Mouse (Mus musculus) kidney, postnatal 36 days (tissue): ENCODE measurements at regions not wholly inside any gene's neighbourhood (a gene's known extent, or its start where the extent isn't known, plus 50 kb on each side); places are given as distances from the start of the nearest gene placed in this dataset.
A peak's percentile ranks its signal among the peaks of the same experiment; 100 is the strongest.

Source experiments
- DNase-seq, 2 experiments: peaks; one replicate each; pipeline ENCODE4 v3.0.0; 2021 to 2022; ENCODE audit warnings: mixed read lengths in 2 of 2

GRCm38 (mm10) chr14:58180724-58181123 lies 110.4 kb downstream of the Fgf9 start:
- DNase-seq: no peak

GRCm38 (mm10) chr14:58175651-58176363 lies 105.5 kb downstream of the Fgf9 start:
- DNase-seq: peak; percentile 22 to 42

- DNase-seq: no peak
Measured at GRCm38 (mm10) chr14:58174512-58174911, 104.2 kb downstream of the Fgf9 start.

- no peak for DNase-seq
Measured at GRCm38 (mm10) chr14:58168920-58169319, 98.6 kb downstream of the Fgf9 start.
